Mouse (Mus musculus) E14TG2a.4 (cell line): ENCODE measurements around the gene Elf1.
"Not testable (repeated sequence)": the region's sequence is repeated elsewhere in the genome, so short reads cannot be mapped to it uniquely, and the experiment has no call there.

ENCODE experiments used
- H3K27me3 ChIP-seq: 2 replicates; pipeline ENCODE4 v1.6.1; 2014; ENCODE audit warnings: low read length, control low read depth; ENCODE audit not compliant: insufficient read depth
- H3K36me3 ChIP-seq: 2 replicates; pipeline ENCODE4 v1.6.1; 2014; ENCODE audit warnings: low read length, control low read depth; ENCODE audit not compliant: insufficient read depth
- H3K4me1 ChIP-seq: replicated peaks from 2 replicates; pipeline ENCODE4 v1.6.1; 2014; ENCODE audit warnings: low read depth, low read length, control low read depth
- H3K4me3 ChIP-seq: replicated peaks from 2 replicates; pipeline ENCODE4 v1.5.1; 2014; ENCODE audit warnings: mild to moderate bottlenecking, low read length
- H3K9me3 ChIP-seq: 2 replicates; pipeline ENCODE4 v1.6.1; 2014; ENCODE audit warnings: low read length, control low read depth
- CTCF ChIP-seq: conservative IDR thresholded peaks from 2 replicates; pipeline ENCODE4 v1.5.1; 2014; ENCODE audit warnings: low read length
- NANOG ChIP-seq: IDR thresholded peaks from 2 replicates; pipeline ENCODE4 v1.6.1; 2014; ENCODE audit warnings: borderline replicate concordance, low read length, mixed read lengths
- POU5F1 ChIP-seq: IDR thresholded peaks from 2 replicates; pipeline ENCODE4 v1.6.1; 2014; ENCODE audit warnings: low read length, borderline replicate concordance

The Elf1 gene

DNA sequence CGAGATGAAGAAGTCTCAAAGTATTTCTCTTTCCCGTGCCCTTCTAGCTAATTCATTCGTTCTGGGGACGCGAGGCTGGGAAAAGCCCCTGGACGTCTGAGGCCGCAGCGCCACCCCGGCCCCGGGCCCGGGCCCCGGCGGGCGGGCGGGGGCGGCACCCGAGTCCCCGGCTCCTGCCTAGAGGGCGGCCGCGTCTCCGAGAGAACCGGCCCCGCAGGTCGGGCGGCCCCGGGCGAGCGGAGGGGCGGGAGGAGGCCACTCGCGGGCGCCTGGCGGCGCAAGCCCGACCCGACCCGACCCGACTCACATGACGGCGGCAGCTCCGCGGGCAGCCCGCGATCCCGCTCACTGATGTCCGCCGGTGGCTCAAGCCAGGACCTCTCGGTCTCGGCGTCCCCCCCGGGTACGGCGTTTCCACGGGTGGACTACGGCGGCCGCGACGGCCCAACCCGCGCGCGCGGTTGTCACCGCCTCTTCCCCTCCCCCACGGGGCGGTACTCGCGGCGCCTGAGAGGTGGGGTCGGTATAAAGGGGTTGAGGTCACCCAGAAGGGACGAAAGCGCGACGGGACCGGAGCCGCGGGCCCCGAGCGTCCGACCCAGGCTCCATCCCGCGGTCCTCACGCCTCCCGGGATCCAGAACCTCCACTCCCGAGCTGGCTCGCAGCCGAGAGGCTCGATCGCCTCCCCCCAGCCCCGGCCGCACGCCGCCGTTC lies at the start of gene Elf1:
Elf1 (plus strand) TSS at position 571 of the 715 bp plus-strand sequence.
- peak within 1 kb of the TSS; percentile 98 for H3K4me3 ChIP-seq
- H3K36me3 ChIP-seq = peaks cover 24% of the 10 kb centered on the region
- H3K9me3 ChIP-seq = no peaks in the 10 kb centered on the region
- H3K4me1 ChIP-seq = peaks cover 43% of the 10 kb centered on the region
- no peak for TF ChIP-seq POU5F1
- TF ChIP-seq CTCF = no peak
- TF ChIP-seq NANOG = no peak
- peaks cover 12% of the 10 kb centered on the region; the same call in 1 of the 2 replicates for H3K27me3 ChIP-seq

DNA sequence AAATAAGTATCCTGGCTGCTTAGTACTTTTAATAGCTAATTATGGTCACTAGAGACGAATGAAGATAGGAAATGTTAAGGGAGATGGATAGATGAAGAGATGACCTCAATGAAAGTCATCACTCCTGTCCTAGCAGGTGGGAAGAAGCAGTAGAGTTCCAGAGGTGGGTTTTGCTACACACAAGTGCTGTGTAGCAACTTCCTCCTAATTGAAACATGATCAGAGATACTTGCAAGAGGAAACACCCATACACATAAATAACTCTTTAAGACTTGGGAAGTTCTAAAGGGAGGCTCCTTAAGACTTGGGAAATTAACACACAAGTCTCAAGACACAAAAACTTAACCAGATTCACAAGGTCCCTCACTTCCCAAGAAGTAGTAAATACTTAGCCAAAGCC lies 46.9 kb upstream of the Elf1 start:
- Histone ChIP-seq H3K4me3 (no peak overlapping the region), H3K4me1 (no peaks in the 10 kb centered on the region), H3K27me3 (no peaks in the 10 kb centered on the region), H3K36me3 (no peaks in the 10 kb centered on the region), H3K9me3 (peaks cover 13% of the 10 kb centered on the region)
- no peak for TF ChIP-seq CTCF

DNA sequence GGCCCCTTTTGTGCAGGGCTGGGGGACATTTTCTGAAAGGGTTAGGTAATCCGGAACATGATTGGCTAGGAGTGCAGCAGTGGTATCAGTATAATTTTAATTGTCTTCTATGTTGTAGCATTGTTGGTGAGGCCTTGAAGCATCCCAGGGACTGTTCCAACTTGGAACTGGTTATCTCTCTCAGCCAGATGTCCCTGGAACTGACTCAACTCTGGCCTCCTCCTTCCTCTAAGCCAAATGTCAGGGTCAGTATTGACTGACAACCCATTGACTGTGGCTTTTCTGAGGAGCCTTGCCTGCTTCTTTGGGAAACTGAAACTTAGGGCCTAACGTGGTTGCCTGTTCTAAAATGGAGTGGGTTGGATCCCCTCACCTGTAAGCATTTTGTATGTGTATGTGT lies 40.3 kb upstream of the Elf1 start:
- H3K27me3 ChIP-seq = 0 out of 2 replicates have a peak, but pooled peaks cover 6% of the 10 kb centered on the region
- TF ChIP-seq CTCF (no peak), NANOG (no peak), POU5F1 (no peak)
- peaks cover 19% of the 10 kb centered on the region for H3K9me3 ChIP-seq
- H3K4me1 ChIP-seq = no peaks in the 10 kb centered on the region
- H3K36me3 ChIP-seq = no peaks in the 10 kb centered on the region
- H3K4me3 ChIP-seq = no peak overlapping the region

DNA sequence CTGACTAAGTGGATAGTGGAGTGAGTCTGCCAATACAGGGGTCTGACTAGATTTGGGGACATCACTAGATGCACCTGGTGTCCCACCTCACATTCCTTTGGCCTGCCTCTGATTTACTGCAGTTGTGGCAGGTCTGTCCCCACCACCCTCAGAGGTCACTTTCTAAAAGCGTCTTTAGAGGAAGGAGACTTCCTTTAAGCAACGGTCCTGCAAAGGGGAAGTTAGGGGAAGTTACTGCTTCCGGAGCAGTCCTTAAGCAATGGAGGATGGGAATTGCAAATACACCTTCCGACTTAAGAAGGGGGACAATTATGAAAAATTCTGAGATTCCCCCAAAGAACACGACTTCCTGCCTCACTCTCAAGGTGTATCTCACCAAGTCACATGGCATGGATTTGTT lies 39.6 kb upstream of the Elf1 start:
- Histone ChIP-seq H3K4me1 (no peaks in the 10 kb centered on the region), H3K9me3 (peaks cover 15% of the 10 kb centered on the region), H3K4me3 (no peak overlapping the region), H3K27me3 (0 out of 2 replicates have a peak, but pooled peaks cover 6% of the 10 kb centered on the region), H3K36me3 (no peaks in the 10 kb centered on the region)
- TF ChIP-seq CTCF = no peak
- no peak for TF ChIP-seq NANOG

DNA sequence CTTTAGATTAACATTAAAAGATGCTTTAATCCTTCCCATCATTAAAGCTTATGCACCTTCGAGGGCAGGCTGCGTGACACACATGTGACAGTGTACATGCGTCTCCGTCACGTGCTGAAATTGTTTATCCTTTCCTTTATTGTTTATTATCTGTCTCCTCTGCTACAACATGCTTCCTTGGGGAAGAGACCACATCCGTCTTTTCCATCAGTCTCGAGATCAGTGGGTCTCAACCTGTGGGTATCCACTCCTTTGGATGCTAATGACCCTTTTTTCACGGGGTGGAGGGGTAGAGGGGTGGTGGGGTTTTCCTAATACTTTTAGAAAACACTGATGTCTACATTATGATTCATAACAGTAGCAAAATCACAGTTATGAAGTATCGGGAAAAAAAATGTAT lies 36.4 kb upstream of the Elf1 start:
- Histone ChIP-seq H3K4me1 (no peaks in the 10 kb centered on the region), H3K36me3 (no peaks in the 10 kb centered on the region), H3K4me3 (no peak overlapping the region), H3K27me3 (0 out of 2 replicates have a peak, but pooled peaks cover 6% of the 10 kb centered on the region), H3K9me3 (peaks cover 3% of the 10 kb centered on the region; the same call in 1 of the 2 replicates)
- no peak for TF ChIP-seq NANOG
- TF ChIP-seq POU5F1 = no peak
- TF ChIP-seq CTCF = no peak

DNA sequence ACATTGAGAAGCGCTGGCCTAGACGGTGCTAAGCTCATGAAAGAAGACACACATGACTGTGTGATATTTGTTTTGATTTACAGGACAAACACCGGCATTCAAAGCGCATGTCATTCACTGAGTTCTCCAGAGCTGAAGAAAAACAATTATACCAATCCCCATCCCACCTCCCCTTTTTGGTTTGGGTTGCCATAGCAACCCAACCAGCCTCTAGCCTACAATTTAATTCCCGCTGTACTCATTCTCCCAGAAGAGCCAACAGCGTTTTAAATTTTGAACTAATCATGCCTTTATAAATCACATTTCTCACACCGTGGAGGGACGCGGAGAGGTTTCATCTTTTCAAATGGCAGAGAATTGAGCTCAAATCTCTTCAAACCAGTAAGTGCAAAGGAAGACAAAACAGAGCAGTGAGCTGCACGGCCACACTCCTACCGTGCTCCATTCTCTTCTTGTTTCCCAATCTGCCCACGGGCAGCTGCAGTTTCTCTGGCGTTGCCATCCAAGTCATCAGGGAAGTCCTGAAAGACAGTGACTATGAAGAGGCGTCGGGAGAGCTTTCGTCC lies 35.9 kb upstream of the Elf1 start:
- Histone ChIP-seq H3K9me3 (no peaks in the 10 kb centered on the region), H3K4me1 (no peaks in the 10 kb centered on the region), H3K4me3 (no peak overlapping the region), H3K36me3 (no peaks in the 10 kb centered on the region), H3K27me3 (0 out of 2 replicates have a peak, but pooled peaks cover 6% of the 10 kb centered on the region)
- TF ChIP-seq POU5F1 (no peak), NANOG (no peak), CTCF (no peak)

DNA sequence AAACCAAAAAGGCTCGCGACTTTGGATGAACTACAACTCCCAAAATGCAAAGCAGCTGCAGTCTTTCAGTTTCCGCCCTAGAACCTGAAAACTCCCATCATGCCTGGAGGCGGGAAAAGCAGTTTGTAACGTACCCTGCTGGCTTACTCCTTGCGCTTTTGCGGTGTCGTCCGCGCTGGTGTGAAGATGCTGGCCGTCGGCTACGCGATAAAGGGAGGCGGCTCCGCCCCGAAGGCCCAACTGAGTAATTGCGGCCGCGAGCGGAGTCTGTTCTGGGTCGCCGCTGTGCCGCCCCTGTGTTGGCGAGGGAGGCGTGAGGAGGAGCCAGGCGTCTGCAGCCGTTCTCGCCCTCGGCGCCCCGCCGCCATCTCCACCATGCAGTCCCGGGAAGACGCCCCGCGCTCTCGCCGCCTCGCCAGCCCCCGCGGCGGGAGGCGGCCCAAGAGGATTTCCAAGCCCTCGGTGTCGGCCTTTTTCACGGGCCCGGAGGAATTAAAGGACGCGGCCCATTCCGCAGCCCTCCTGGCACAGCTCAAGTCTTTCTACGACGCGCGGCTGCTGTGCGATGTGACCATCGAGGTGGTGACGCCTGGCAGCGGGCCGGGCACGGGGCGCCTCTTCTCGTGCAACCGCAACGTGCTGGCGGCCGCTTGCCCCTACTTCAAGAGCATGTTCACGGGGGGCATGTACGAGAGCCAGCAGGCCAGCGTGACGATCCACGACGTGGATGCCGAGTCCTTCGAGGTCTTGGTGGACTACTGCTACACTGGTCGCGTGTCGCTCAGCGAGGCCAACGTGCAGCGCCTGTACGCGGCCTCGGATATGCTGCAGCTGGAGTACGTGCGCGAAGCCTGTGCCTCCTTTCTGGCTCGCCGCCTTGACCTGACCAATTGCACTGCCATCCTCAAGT lies 29.1 kb upstream of the Elf1 start, which contains the start of gene Kbtbd6:
Kbtbd6 (plus strand) TSS at position 155 of the 910 bp plus-strand sequence.
- H3K36me3 ChIP-seq, H3K9me3 ChIP-seq, H3K27me3 ChIP-seq: not testable (repeated sequence)
- Histone ChIP-seq H3K4me3 (peak within 1 kb of the TSS; percentile 73), H3K4me1 (peaks cover 17% of the 10 kb centered on the region)

DNA sequence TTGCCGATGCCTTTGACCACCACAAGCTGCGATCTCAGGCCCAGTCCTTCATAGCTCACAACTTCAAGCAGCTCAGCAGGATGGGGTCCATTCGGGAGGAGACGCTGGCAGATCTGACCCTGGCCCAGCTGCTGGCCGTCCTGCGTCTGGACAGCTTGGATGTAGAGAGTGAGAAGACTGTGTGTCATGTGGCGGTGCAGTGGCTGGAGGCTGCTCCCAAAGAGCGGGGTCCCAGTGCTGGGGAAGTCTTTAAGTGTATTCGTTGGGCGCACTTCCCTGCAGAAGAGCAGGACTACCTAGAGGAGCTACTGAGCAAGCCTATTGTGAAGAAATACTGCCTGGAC lies 28.4 kb upstream of the Elf1 start:
- not testable (repeated sequence) for H3K4me3 ChIP-seq, H3K9me3 ChIP-seq, H3K36me3 ChIP-seq, H3K27me3 ChIP-seq
- peaks cover 23% of the 10 kb centered on the region for H3K4me1 ChIP-seq
